12 mouse cellular contexts compared by ENCODE assay signal in the genomic region with DNA sequence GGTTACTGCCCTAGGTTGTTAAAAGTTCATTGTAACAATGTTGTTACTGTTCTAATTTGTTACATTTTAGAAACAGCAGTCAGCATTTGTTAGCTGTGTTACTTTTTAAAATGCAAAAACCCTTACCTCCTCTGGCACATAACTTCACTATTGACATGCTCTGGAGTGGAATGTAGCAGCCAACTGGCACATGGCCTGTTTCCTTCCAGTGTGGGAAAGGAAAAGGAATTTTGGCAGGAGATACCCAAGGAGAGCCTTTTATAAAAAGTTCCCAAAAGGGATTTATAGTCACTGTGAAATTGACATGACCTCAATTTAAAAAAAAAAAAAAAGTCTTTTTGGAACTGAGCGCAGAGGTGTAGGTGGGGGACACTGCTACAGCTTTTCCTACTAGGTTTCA. TPM values are rescaled to one million over a fixed set of nuclear protein-coding genes. Genes with fewer than 3 reads are reported as not detected.
A peak's percentile ranks its signal among the peaks of the same experiment; 100 is the strongest.
DNase-seq lines count a peak whose midpoint lies in the region; ATAC-seq and TF ChIP-seq lines count a peak whose summit lies in the region.
"Had no signal": no experiment of that assay in that cellular context is flagged by ENCODE, and none has a peak within 500 bp of the region (broad histone marks: within the 10 kb centered on the region; RNA-seq: fewer than 3 reads in every experiment).

No protein-coding gene starts in this region.

- no peaks in the 10 kb centered on the region for H3K27me3 ChIP-seq in heart, embryonic 11.5 days (ENCODE audit: control insufficient read depth, insufficient read depth, low read length)
- H3K27me3 ChIP-seq: CH12.LX; heart, embryonic 13.5 days had no signal

- H3K4me3 ChIP-seq in heart, embryonic 11.5 days (ENCODE audit: low read depth, low read length), result no peak overlapping the region
- H3K4me3 ChIP-seq in gastrocnemius, adult 2 months, result peak overlapping the region; percentile 23; the same call in 1 of the 2 replicates
- H3K4me3 ChIP-seq: heart, embryonic 13.5 days had no signal

- H3K4me2 ChIP-seq in heart, embryonic 11.5 days, result no peak overlapping the region
- H3K4me2 ChIP-seq: heart, embryonic 13.5 days had no signal

- H3K9ac ChIP-seq in heart, embryonic 11.5 days (ENCODE audit: low read depth, low read length), result no peak overlapping the region
- H3K9ac ChIP-seq: heart, embryonic 13.5 days had no signal

- no peak overlapping the region for H3K27ac ChIP-seq in heart, embryonic 11.5 days (ENCODE audit: low read depth, low read length)
- peak overlapping the region; percentile 73 for H3K27ac ChIP-seq in gastrocnemius, adult 2 months
- H3K27ac ChIP-seq: heart, embryonic 13.5 days had no signal

- peaks cover 23% of the 10 kb centered on the region for H3K36me3 ChIP-seq in heart, embryonic 11.5 days (ENCODE audit: control insufficient read depth, insufficient read depth, low read length)

- H3K4me1 ChIP-seq in heart, embryonic 11.5 days (ENCODE audit: control insufficient read depth, insufficient read depth, low read length), result peaks cover 8% of the 10 kb centered on the region

- H3K9me3 ChIP-seq in heart, embryonic 11.5 days (replicated peaks; ENCODE audit: control insufficient read depth, low read length), result no peaks in the 10 kb centered on the region
- H3K9me3 ChIP-seq: heart, embryonic 13.5 days had no signal

- peak; percentile 70 to 86 for DNase-seq in heart, adult 18-20 months
- peak; percentile 52 for DNase-seq in 3T3-L1 (ENCODE audit: low read depth, low spot score)
- peak; percentile 65 for DNase-seq in gastrocnemius, adult 2 months
- peak; percentile 72 to 80 for DNase-seq in kidney, postnatal 25 days
- no peak for DNase-seq in ovary, postnatal 10 days (ENCODE audit: low spot score)
- DNase-seq in cerebellum, adult 8-10 months, result no peak
- no peak for DNase-seq in cerebellum, adult 9-11 months
- DNase-seq: embryo, embryonic 11 days; thymus, postnatal 25 days had no signal

- no peak for TF ChIP-seq CTCF in gastrocnemius, adult 2 months (IDR thresholded peaks at IDR 0.05)

- ATAC-seq in heart, embryonic 11.5 days (replicated peaks; ENCODE audit: insufficient number of reproducible peaks, low FRiP score, low TSS enrichment), result no peak

- intact Hi-C loops in gastrocnemius, adult 2 months (cut with DNase I), result no loop called here

- whole genome bisulfite sequencing in heart, embryonic 11.5 days (ENCODE audit: insufficient replicate concordance), result 89% methylated on average over 1 of the region's 1 CpGs

RNA-seq across cellular contexts. Expression of gene Dpp8, which starts 4.2 kb away (rescaled TPM):
- total RNA-seq in heart, adult 18-20 months (2021), result 10 to 100 TPM; 57.2 to 60.2 TPM
- polyA plus RNA-seq in heart, embryonic 11.5 days (2014; fragmentation: Nextera tagmentation; extraction: Ambion mirVana), result 23.7 and 30.2 TPM in 2 replicates
- total RNA-seq in gastrocnemius, adult 2 months (2021), result 100 to 1,000 TPM in 1 of 2 experiments, 10 to 100 TPM in 1; 95.9 to 112 TPM

RNA-seq across cellular contexts. Expression of gene Hacd3, which starts 15.0 kb away (rescaled TPM):
- 10 to 100 TPM; 16.7 to 18.0 TPM for total RNA-seq in heart, adult 18-20 months (2021)
- polyA plus RNA-seq in heart, embryonic 11.5 days (2014; fragmentation: Nextera tagmentation; extraction: Ambion mirVana), result 55.8 and 60.2 TPM in 2 replicates
- total RNA-seq in gastrocnemius, adult 2 months (2021), result 10 to 100 TPM in 1 of 2 experiments, 1 to 10 TPM in 1; 9.0 to 10.8 TPM

Comparison
In these comparisons a context has a peak if more than half of its experiments do, and no peak if none do; other contexts are left out.
1. DNase-seq: peak in heart, adult 18-20 months (2 of 2), 3T3-L1 (single experiment), gastrocnemius, adult 2 months (single experiment) and kidney, postnatal 25 days (2 of 2); none in ovary, postnatal 10 days (single experiment), cerebellum, adult 8-10 months (single experiment) and cerebellum, adult 9-11 months (single experiment).